Mouse (Mus musculus) lung, adult 2 months (tissue): ENCODE results near the gene Mmp2. TPM values are rescaled to one million over a fixed set of nuclear protein-coding genes. Genes with fewer than 3 reads are reported as not detected.
"Not testable (repeated sequence)": the region's sequence is repeated elsewhere in the genome, so short reads cannot be mapped to it uniquely, and the experiment has no call there.

ENCODE experiments used
- DNase-seq: peaks from one replicate; pipeline ENCODE4 v3.0.0; 2022
- H3K4me1 ChIP-seq: fragments of 200-500 bp; 2 replicates; pipeline ENCODE4 v1.6.1; 2011; ENCODE audit warnings: low read length; ENCODE audit not compliant: control insufficient read depth, insufficient read depth
- H3K4me3 ChIP-seq: fragments of 200-500 bp; replicated peaks from 2 replicates; pipeline ENCODE3; 2011; ENCODE audit warnings: low read depth, mild to moderate bottlenecking, control low read depth, low read length; ENCODE audit errors: extremely low read depth
- CTCF ChIP-seq: fragments of 200-500 bp; IDR thresholded peaks from 2 replicates; pipeline ENCODE4 v1.5.1; 2011; ENCODE audit warnings: mild to moderate bottlenecking, low read length, control low read depth; ENCODE audit not compliant: insufficient read depth
- POLR2A ChIP-seq: fragments of 200-500 bp; IDR thresholded peaks from 2 replicates; pipeline ENCODE4 v1.6.1; 2011; ENCODE audit warnings: low read depth, mild to moderate bottlenecking, control low read depth, low read length, borderline replicate concordance; ENCODE audit errors: extremely low read depth
- WGBS: fragments of 180-500 bp; shearing (Covaris S2); methylation state at CpG from one replicate; pipeline ENCODE4 v1.1.7; 2018; 5-methylcytosine and 5-hydroxymethylcytosine counted together
- polyA plus RNA-seq: library from polyadenylated mRNA; depleted of rRNA; stranded (reverse); fragments of >200 nt; gene quantifications from 2 replicates; pipeline ENCODE4 v1.2.3, GENCODE M21; 2012; rRNA removed

Gene Mmp2
- polyA plus RNA-seq, 1 experiment: 114 TPM

DNA sequence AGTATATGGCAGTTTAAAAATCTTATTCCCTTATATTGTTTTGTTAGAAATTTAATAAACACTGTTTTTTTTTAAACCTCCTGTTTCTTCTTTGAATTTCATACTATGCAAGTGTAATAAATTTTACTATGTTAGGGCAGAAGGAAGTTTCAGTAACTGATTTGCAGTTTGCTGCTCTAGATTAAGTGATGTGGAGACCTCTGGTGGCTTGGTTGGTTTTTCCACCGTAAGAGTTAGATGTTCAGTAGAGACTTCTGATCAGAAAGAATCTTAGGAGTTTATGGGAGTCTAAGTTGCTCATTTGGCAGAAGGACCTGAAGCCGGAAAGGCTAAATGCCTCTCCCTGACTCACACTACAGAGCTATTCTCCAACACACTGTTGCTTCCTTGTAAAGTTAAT, 56.7 kb downstream of the Mmp2 start:
- no peak overlapping the region for H3K4me3 ChIP-seq
- no peaks in the 10 kb centered on the region for H3K4me1 ChIP-seq
- DNase-seq: no peak
- TF ChIP-seq POLR2A: no peak
- no peak for TF ChIP-seq CTCF
- WGBS: 57% methylated on average over 2 of the region's 2 CpGs

DNA sequence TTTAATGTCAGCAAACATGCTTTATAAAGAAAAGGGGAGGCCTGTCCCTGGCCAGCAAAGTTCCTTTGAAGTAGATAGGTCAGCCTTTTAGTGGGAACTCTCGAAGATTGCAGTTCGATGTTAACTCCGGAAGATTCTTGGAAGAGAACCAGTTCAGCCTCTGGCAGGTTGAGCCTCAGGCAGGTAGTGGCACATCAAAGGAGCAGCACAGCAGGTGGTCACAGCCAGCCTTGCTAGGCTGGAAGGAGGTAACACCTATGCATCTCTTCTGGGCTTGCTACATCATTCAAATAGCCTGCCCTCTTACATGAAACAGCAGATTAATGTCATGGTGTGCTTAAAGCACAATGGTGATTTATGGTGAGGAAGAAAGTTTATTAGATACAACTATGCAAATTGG, 65.1 kb downstream of the Mmp2 start:
- H3K4me1 ChIP-seq, DNase-seq, H3K4me3 ChIP-seq: not testable (repeated sequence)
- 68% methylated on average over 3 of the region's 3 CpGs for WGBS

DNA sequence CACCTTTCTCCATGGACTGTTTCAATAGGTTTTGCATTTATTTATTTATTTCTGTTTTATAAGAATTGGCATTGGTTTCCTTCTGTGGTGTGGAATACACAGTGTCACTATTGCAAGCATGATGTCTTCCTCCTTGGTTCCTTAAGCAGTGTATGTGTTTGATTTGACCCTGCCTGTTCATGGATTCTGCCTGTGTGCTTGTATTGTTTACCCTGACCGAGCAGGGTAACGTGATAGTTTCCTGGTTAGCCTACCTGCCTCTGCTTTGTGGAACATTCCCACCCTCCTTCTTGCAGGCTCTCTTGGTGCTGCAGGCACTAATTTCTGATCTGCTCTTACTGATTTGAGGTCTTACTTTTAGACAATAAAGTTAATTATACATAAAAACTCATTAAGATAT, 66.8 kb downstream of the Mmp2 start:
- no peak overlapping the region for H3K4me3 ChIP-seq
- H3K4me1 ChIP-seq: no peaks in the 10 kb centered on the region
- no peak for TF ChIP-seq POLR2A
- TF ChIP-seq CTCF: no peak
- no peak for DNase-seq
- WGBS: 74% methylated on average over 2 of the region's 2 CpGs

DNA sequence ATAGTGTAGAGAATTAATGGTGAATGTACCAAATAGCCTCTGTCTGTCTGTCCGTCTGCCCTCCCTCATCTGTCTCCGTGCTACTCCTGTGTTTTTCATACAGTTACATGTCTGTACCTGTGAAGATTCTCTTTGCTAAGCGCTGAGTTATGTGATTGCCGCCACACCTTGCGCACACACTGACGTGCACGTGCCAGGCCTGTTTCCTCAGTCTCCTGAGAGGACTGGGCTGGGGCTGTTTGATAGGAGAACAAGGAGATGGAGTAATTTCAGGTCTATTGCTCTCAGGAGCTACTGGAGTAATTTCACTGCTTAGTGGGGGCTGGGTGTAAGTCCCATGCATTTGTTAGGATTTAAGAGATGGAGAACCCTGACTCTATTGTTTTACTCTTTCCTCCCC, 68.0 kb downstream of the Mmp2 start:
- H3K4me3 ChIP-seq: no peak overlapping the region
- TF ChIP-seq CTCF (no peak), POLR2A (no peak)
- no peaks in the 10 kb centered on the region for H3K4me1 ChIP-seq
- no peak for DNase-seq
- 82% methylated on average over 7 of the region's 7 CpGs for WGBS

DNA sequence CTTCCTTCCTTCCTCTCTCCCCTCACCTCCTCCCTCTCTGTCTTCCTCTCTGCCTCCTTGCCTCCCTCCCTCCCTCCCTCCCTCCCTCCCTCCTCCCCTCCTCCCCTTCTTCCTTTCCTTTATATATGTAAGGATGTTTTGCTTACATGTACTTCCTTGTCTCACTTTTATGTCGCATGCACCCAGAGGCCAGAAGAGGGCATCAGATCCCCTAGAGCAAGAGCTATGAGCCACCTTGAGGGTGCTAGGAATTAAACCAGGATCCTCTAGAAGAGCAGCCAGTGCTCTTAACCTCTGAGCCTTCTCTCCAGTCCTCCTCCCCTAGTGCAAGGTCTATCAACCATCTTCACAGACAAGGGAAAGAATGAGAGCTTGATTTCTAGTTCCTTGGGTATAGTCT, 69.0 kb downstream of the Mmp2 start:
- Histone ChIP-seq H3K4me3 (no peak overlapping the region), H3K4me1 (no peaks in the 10 kb centered on the region)
- 63% methylated on average over 1 of the region's 1 CpGs for WGBS
- TF ChIP-seq CTCF (no peak), POLR2A (no peak)
- no peak for DNase-seq

DNA sequence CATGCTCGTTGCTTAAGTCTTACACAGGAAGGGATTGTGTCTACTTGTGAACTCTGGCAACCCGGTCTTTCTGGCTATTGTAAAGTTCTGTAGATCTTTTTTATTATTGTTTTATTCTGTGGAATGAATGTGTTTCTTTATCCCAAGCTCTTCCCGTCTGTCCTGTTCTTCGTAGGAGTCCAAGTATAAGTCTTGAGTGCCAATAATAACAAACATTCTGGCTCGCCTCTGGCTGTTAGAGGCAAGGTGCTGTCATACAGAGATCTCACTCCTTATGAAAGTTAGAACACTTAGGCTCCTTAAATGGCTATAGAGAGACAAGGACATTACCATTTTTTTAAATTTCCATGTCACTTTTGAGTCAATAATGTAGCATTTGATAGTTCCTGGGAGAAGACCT, 69.5 kb downstream of the Mmp2 start:
- Histone ChIP-seq H3K4me1 (no peaks in the 10 kb centered on the region), H3K4me3 (no peak overlapping the region)
- TF ChIP-seq POLR2A (no peak), CTCF (no peak)
- WGBS: 47% methylated on average over 5 of the region's 5 CpGs
- no peak for DNase-seq

DNA sequence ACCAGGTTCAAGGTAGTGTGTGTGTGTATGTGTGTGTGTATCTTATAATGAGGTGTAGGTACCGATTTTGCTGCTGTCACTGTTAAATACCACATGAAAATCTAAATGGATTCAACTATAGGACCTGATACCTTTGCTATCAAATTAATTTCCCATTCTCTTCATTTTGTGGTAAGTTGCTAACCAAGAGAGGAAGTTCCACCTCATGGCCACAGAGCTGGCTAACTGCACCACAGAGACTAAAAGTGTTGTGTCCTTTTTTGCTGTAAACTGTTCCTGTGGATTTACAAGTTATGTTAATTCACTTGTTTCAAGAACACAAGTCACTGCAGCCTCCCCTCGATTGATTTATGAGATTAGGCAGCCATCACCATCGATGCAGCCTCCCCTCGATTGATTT, 70.7 kb downstream of the Mmp2 start:
- no peak for TF ChIP-seq CTCF
- TF ChIP-seq POLR2A: no peak

DNA sequence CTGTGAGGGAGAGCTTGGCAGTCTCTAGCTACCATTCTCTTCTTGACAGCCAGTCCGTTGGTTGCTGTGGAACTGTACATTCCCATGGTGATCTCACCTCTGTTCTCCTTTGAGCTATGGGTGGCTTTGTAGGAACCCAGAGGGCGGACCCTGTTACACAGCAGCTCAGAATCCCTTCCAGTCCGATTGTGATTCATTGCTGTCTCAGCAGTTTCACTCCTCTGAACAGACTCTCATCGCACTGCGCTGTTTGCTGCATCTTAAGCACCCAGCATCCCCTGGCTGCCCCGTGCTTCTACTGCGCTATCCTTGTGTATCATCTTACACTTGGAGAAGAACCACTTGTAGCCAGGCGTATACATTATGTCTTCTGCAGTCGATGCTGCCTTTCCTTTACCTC, 72.5 kb downstream of the Mmp2 start:
- TF ChIP-seq POLR2A (no peak), CTCF (no peak)
- Histone ChIP-seq H3K4me3 (no peak overlapping the region), H3K4me1 (no peaks in the 10 kb centered on the region)
- WGBS: 84% methylated on average over 9 of the region's 9 CpGs
- no peak for DNase-seq

More for the DNA sequence above, 70.7 kb downstream of the Mmp2 start:
- DNase-seq: no peak
- 76% methylated on average over 4 of the region's 4 CpGs for WGBS
- Histone ChIP-seq H3K4me3 (no peak overlapping the region), H3K4me1 (no peaks in the 10 kb centered on the region)

DNA sequence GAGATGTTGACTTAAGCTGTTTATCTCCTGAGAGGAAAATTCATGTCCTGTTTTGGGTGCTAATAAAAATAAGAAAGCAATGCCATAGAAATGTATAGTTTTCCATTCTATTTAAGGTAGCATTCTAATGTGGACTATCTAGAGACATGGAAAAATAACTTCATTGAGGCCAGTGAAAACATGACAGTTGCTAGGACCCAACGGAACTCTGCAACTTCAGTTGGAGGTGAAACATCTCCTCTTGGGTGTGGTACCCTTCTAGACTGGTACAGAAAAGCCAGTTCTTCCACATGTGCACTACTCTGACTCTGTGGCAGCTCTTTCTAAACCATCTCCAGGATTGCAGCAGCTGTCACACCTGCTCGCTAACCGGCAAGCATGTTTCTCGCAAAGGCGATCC, 74.0 kb downstream of the Mmp2 start, which contains the start of gene Capns2:
Gene Capns2 (plus strand): TSS at position 301 of the 400 bp plus-strand sequence.
- no peaks in the 10 kb centered on the region for H3K4me1 ChIP-seq
- no peak within 1 kb of the TSS for H3K4me3 ChIP-seq
- 93% methylated on average over 5 of the region's 5 CpGs for WGBS
- TF ChIP-seq CTCF: no peak
- no peak for TF ChIP-seq POLR2A
- no peak for DNase-seq

DNA sequence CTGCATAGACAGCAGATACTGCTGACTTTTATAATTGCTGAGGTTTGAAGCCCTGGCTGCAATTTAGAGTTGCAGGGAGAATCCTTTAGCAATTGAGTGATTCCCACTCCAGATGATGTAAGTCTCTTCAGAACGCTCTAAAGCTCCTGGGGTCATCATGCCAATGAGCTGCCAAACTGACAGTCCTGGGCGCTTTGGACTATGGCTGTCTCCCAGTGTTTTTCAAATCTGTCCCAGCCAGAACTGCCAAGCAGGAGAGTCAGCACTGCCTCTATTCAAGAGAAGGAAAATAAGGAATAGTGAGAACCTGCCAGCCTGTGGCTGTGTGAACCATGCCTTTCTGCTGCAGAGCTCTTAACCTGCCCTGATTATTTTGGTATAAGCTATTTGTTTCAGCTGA, 75.9 kb downstream of the Mmp2 start:
- 62% methylated on average over 2 of the region's 2 CpGs for WGBS
- DNase-seq: no peak
- Histone ChIP-seq H3K4me1 (no peaks in the 10 kb centered on the region), H3K4me3 (no peak overlapping the region)
- no peak for TF ChIP-seq POLR2A
- TF ChIP-seq CTCF: no peak

Other genes starting within 250 kb of the Mmp2 start
- gene Irx6, start 153.0 kb upstream of the Mmp2 start, polyA plus RNA-seq: not detected in 2 replicates
- 3.1 and 5.0 TPM in 2 replicates for gene Lpcat2, start 28.0 kb downstream of the Mmp2 start, polyA plus RNA-seq
- 9.6 TPM in 1 of 2 replicates, not detected in the other for gene Capns2, start 74.1 kb downstream of the Mmp2 start, polyA plus RNA-seq
- gene Slc6a2, start 132.8 kb downstream of the Mmp2 start, polyA plus RNA-seq: 10.9 and 13.6 TPM in 2 replicates
- gene Ces1a, start 220.9 kb downstream of the Mmp2 start, polyA plus RNA-seq: 0.07 TPM in 1 of 2 replicates, not detected in the other